Mouse (Mus musculus): ENCODE results near the gene Ckap2.

DNA sequence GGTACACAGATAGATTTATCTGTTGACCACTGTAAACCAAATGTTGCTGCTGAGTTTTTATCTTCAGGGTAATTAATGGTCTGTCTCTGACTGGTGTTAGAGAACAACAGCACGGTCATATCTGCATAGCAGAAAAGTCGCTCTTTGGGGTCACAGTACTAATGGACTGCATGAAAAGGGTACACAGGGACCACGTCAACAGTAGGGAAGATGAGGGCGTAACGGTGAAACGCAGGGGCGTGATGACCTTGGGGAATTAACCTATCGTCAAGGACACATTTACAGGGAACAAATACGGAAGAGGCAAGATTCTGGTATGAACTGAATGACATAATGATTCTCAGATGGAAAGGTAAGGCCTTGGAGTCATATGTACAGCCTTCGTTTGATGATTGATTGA is 21.2 kb downstream of the Ckap2 start:
- TF ChIP-seq CTCF (conservative IDR thresholded peaks at IDR 0.05; ENCODE audit: low read length) (no peak), POU5F1 (IDR thresholded peaks at IDR 0.05; ENCODE audit: borderline replicate concordance, low read length) (no peak), NANOG (IDR thresholded peaks at IDR 0.05; ENCODE audit: borderline replicate concordance, low read length) (no peak)

Data from E14TG2a.4 (cell line).